Mouse (Mus musculus): ENCODE measurements around the gene Tdrd1.

DNA sequence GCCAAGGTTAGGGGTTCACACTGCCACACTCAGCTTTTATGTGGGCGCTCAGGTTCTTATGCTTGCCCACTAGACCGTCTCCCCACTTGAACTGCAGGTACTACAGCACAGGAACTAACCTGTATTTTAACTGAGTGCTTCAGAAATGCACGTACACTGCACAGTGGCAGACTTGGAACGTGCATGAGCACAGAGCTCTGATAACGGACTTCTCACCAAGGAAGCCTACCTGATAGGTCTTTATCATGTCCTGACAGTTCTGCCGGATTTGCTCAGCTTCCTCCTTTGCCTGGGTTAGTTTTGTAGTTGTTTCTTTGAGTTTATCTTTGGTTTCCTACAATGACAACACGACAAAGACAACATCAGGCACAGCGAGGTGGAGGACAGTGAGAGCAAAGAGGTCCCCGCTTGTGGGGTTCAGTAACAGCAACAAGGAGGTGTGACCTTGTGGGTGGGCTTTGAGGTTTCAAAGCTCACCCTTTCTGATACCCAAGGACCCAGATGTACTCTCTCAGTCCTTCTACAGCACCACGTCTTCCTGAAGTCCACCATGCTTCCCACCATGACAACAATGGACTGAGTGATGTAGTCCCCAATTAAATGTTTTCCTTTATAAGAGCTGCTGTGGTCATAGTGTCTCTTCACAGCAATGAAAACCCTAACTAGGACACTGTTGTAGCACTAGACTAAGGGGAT, 24.2 kb upstream of the Tdrd1 start:
- TF ChIP-seq CTCF (IDR thresholded peaks at IDR 0.05; ENCODE audit: borderline replicate concordance, control insufficient read depth, extremely low read depth, insufficient read depth, low read length, poor library complexity) (no peak), POLR2A (IDR thresholded peaks at IDR 0.05; ENCODE audit: control insufficient read depth, extremely low read depth, insufficient read depth, low read length, poor library complexity) (no peak)
